17 mouse cellular contexts compared by ENCODE assay signal in the genomic region with DNA sequence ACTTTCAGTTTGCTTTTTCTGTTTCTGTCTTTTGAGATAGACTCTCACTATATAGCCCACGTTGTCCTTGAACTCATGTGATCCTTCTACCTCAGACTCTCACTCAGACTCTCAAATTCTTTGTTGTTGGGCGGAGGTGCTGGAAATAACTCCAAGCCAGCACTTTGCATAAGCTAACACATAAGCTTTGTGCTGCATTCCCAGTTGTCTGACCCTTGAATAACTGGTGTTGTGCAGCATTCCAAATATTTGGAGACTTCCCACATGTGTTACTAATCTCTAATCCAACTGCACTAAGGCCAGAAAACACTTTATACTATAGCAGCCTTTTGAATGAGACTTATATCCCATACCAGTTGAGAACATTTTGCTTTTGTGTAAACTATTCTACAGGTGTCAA. TPM values are rescaled to one million over a fixed set of nuclear protein-coding genes. Genes with fewer than 3 reads are reported as not detected.
DNase-seq lines count a peak whose midpoint lies in the region; ATAC-seq and TF ChIP-seq lines count a peak whose summit lies in the region.
"Had no signal": no experiment of that assay in that cellular context is flagged by ENCODE, and none has a peak within 500 bp of the region (broad histone marks: within the 10 kb centered on the region; RNA-seq: fewer than 3 reads in every experiment).

No protein-coding gene starts in this region.

- 0 out of 2 replicates have a peak, but pooled peaks cover 5% of the 10 kb centered on the region for H3K36me3 ChIP-seq in heart, embryonic 12.5 days
- no peaks in the 10 kb centered on the region for H3K36me3 ChIP-seq in kidney, postnatal 0 days (ENCODE audit: insufficient read depth, low read length)
- H3K36me3 ChIP-seq in embryonic facial prominence, embryonic 15.5 days, result no peaks in the 10 kb centered on the region
- H3K36me3 ChIP-seq: forebrain, embryonic 12.5 days; neural tube, embryonic 13.5 days had no signal

- DNase-seq in heart, postnatal 36 days, result no peak
- DNase-seq in kidney, postnatal 0 days (ENCODE audit: low spot score), result peak; percentile 82
- DNase-seq in kidney, adult 11 months, result no peak
- DNase-seq in 3T3-L1 (ENCODE audit: low read depth, low spot score), result peak; percentile 76
- no peak for DNase-seq in thymus, postnatal 25 days
- no peak for DNase-seq in frontal cortex, postnatal 10 days (ENCODE audit: low spot score in 2 of 2)
- DNase-seq: B cell, adult 2 months; cerebellum, postnatal 25 days; kidney, postnatal 4 days; midbrain, embryonic 14.5 days had no signal

- no peaks in the 10 kb centered on the region for H3K27me3 ChIP-seq in heart, embryonic 12.5 days (replicated peaks)
- H3K27me3 ChIP-seq in kidney, postnatal 0 days (ENCODE audit: insufficient read depth, low read length), result no peaks in the 10 kb centered on the region
- H3K27me3 ChIP-seq in embryonic facial prominence, embryonic 15.5 days, result no peaks in the 10 kb centered on the region
- H3K27me3 ChIP-seq: forebrain, embryonic 12.5 days; neural tube, embryonic 13.5 days had no signal

- no peak for ATAC-seq in heart, embryonic 12.5 days (ENCODE audit: insufficient number of reproducible peaks, low FRiP score)
- ATAC-seq in kidney, postnatal 0 days (replicated peaks; ENCODE audit: low FRiP score, low read depth), result no peak
- ATAC-seq in embryonic facial prominence, embryonic 15.5 days (ENCODE audit: insufficient number of reproducible peaks, low FRiP score, low TSS enrichment, low read depth), result no peak
- ATAC-seq: activated CD4-positive, CD25-positive, alpha-beta regulatory T cell, adult 4 months had no signal

- WGBS in heart, embryonic 12.5 days, result 46% methylated on average over 2 of the region's 2 CpGs
- WGBS in kidney, postnatal 0 days, result 48% methylated on average over 2 of the region's 2 CpGs
- 64% methylated on average over 2 of the region's 2 CpGs for WGBS in embryonic facial prominence, embryonic 15.5 days

- no peak overlapping the region for H3K9ac ChIP-seq in heart, embryonic 12.5 days
- H3K9ac ChIP-seq in kidney, postnatal 0 days (ENCODE audit: low read depth, low read length), result no peak overlapping the region
- H3K9ac ChIP-seq in embryonic facial prominence, embryonic 15.5 days, result no peak overlapping the region
- H3K9ac ChIP-seq: forebrain, embryonic 12.5 days; neural tube, embryonic 13.5 days had no signal

- 0 out of 2 replicates have a peak overlapping the region, but pooled peaks have one; percentile 10 for H3K4me2 ChIP-seq in heart, embryonic 12.5 days
- H3K4me2 ChIP-seq in kidney, postnatal 0 days (ENCODE audit: low read length), result no peak overlapping the region
- H3K4me2 ChIP-seq in embryonic facial prominence, embryonic 15.5 days (replicated peaks), result no peak overlapping the region
- H3K4me2 ChIP-seq: forebrain, embryonic 12.5 days; neural tube, embryonic 13.5 days had no signal

- no peak for TF ChIP-seq CTCF in kidney, postnatal 0 days (IDR thresholded peaks at IDR 0.05; ENCODE audit: low read depth)

- H3K4me3 ChIP-seq in heart, embryonic 12.5 days, result no peak overlapping the region
- no peak overlapping the region for H3K4me3 ChIP-seq in kidney, postnatal 0 days (replicated peaks; ENCODE audit: low read depth, low read length)
- no peak overlapping the region for H3K4me3 ChIP-seq in embryonic facial prominence, embryonic 15.5 days (replicated peaks)
- H3K4me3 ChIP-seq: forebrain, embryonic 12.5 days; neural tube, embryonic 13.5 days had no signal

- intact Hi-C loops in heart, postnatal 36 days (cut with DNase I), result no loop called here

- H3K9me3 ChIP-seq in heart, embryonic 12.5 days (replicated peaks), result no peaks in the 10 kb centered on the region
- H3K9me3 ChIP-seq in kidney, postnatal 0 days (replicated peaks; ENCODE audit: low read length), result no peaks in the 10 kb centered on the region
- no peaks in the 10 kb centered on the region for H3K9me3 ChIP-seq in embryonic facial prominence, embryonic 15.5 days (replicated peaks)
- H3K9me3 ChIP-seq: forebrain, embryonic 12.5 days; neural tube, embryonic 13.5 days had no signal

- peak overlapping the region; percentile 51; the same call in 1 of the 2 replicates for H3K27ac ChIP-seq in heart, embryonic 12.5 days (ENCODE audit: poor library complexity, severe bottlenecking)
- H3K27ac ChIP-seq in kidney, postnatal 0 days, result peak overlapping the region; percentile 81
- H3K27ac ChIP-seq in embryonic facial prominence, embryonic 15.5 days (replicated peaks), result peak overlapping the region; percentile 4; the same call in 1 of the 2 replicates
- H3K27ac ChIP-seq: forebrain, embryonic 12.5 days; macrophage; neural tube, embryonic 13.5 days had no signal

- H3K4me1 ChIP-seq in heart, embryonic 12.5 days (replicated peaks), result peaks cover 24% of the 10 kb centered on the region
- H3K4me1 ChIP-seq in kidney, postnatal 0 days (replicated peaks; ENCODE audit: insufficient read depth, low read length), result no peaks in the 10 kb centered on the region; the same call in 1 of the 2 replicates
- peaks cover 10% of the 10 kb centered on the region; the same call in 1 of the 2 replicates for H3K4me1 ChIP-seq in embryonic facial prominence, embryonic 15.5 days
- H3K4me1 ChIP-seq: neural tube, embryonic 13.5 days had no signal

RNA-seq across cellular contexts. Expression of a gene that starts 10.7 kb away (rescaled TPM):
- polyA plus RNA-seq in heart, embryonic 12.5 days (2016; fragmentation: Nextera tagmentation; extraction: Ambion mirVana), result 150 and 164 TPM in 2 replicates
- 10 to 100 TPM; 54.2 to 58.7 TPM for total RNA-seq in heart, postnatal 36 days (2021)
- 62.0 and 68.2 TPM in 2 replicates for polyA plus RNA-seq in kidney, postnatal 0 days (2015; fragmentation: Nextera tagmentation; extraction: Ambion mirVana)
- polyA plus RNA-seq in embryonic facial prominence, embryonic 15.5 days (2015; fragmentation: Nextera tagmentation; extraction: Ambion mirVana), result 84.3 and 86.2 TPM in 2 replicates

RNA-seq across cellular contexts. Expression of a gene that starts 11.3 kb away (rescaled TPM):
- polyA plus RNA-seq in heart, embryonic 12.5 days (2016; fragmentation: Nextera tagmentation; extraction: Ambion mirVana), result 554 and 557 TPM in 2 replicates
- total RNA-seq in heart, postnatal 36 days (2021), result 100 to 1,000 TPM; 140 to 154 TPM
- polyA plus RNA-seq in kidney, postnatal 0 days (2015; fragmentation: Nextera tagmentation; extraction: Ambion mirVana), result 705 and 720 TPM in 2 replicates
- 667 and 669 TPM in 2 replicates for polyA plus RNA-seq in embryonic facial prominence, embryonic 15.5 days (2015; fragmentation: Nextera tagmentation; extraction: Ambion mirVana)

RNA-seq across cellular contexts. Expression of a gene that starts 29.3 kb away (rescaled TPM):
- polyA plus RNA-seq in heart, embryonic 12.5 days (2016; fragmentation: Nextera tagmentation; extraction: Ambion mirVana), result 12.1 and 12.4 TPM in 2 replicates
- total RNA-seq in heart, postnatal 36 days (2021), result under 1 TPM; 0.67 to 0.73 TPM
- polyA plus RNA-seq in kidney, postnatal 0 days (2015; fragmentation: Nextera tagmentation; extraction: Ambion mirVana), result 1.9 and 2.8 TPM in 2 replicates
- polyA plus RNA-seq in embryonic facial prominence, embryonic 15.5 days (2015; fragmentation: Nextera tagmentation; extraction: Ambion mirVana), result 2.0 and 2.3 TPM in 2 replicates
- total RNA-seq: layer of hippocampus, postnatal 25 days had no signal

RNA-seq across cellular contexts. Expression of a gene that starts 43.6 kb away (rescaled TPM):
- 166 TPM in 2 replicates for polyA plus RNA-seq in heart, embryonic 12.5 days (2016; fragmentation: Nextera tagmentation; extraction: Ambion mirVana)
- 10 to 100 TPM; 56.6 to 56.9 TPM for total RNA-seq in heart, postnatal 36 days (2021)
- polyA plus RNA-seq in kidney, postnatal 0 days (2015; fragmentation: Nextera tagmentation; extraction: Ambion mirVana), result 237 and 263 TPM in 2 replicates
- 264 and 279 TPM in 2 replicates for polyA plus RNA-seq in embryonic facial prominence, embryonic 15.5 days (2015; fragmentation: Nextera tagmentation; extraction: Ambion mirVana)

Comparison
In these comparisons a context has a peak if more than half of its experiments do, and no peak if none do; other contexts are left out.
1. DNase-seq: peak in kidney, postnatal 0 days (single experiment) and 3T3-L1 (single experiment); none in heart, postnatal 36 days (0 of 2), kidney, adult 11 months (single experiment), thymus, postnatal 25 days (single experiment) and frontal cortex, postnatal 10 days (0 of 2).
2. H3K27ac ChIP-seq: peak in every context shown above with its lines; median percentile 81 in kidney, postnatal 0 days; 51 in heart, embryonic 12.5 days; 4 in embryonic facial prominence, embryonic 15.5 days.